Mouse (Mus musculus) forebrain, embryonic 11.5 days (tissue): ENCODE data around the gene Tmem104. TPM values are rescaled to one million over a fixed set of nuclear protein-coding genes. Genes with fewer than 3 reads are reported as not detected.

Source experiments
- ATAC-seq: fragments of 200-750 bp; cut with Nextera tagmentation; replicated peaks from 2 replicates; pipeline ENCODE4 v1.8.0; 2017; ENCODE audit warnings: moderate TSS enrichment; ENCODE audit not compliant: low FRiP score
- DNase-seq: peaks from one replicate; pipeline ENCODE4 v3.0.0-alpha.2; 2017; ENCODE audit warnings: low spot score
- H3K27ac ChIP-seq: fragments of 300-500 bp; sonication (generic); 2 replicates; pipeline ENCODE4 v1.5.1; 2014; ENCODE audit warnings: low read depth, low read length
- H3K27me3 ChIP-seq: fragments of 300-500 bp; sonication (generic); 2 replicates; pipeline ENCODE4 v1.6.1; 2014; ENCODE audit warnings: mild to moderate bottlenecking, low read length, mixed read lengths; ENCODE audit not compliant: control insufficient read depth, insufficient read depth
- H3K36me3 ChIP-seq: fragments of 300-500 bp; sonication (generic); 2 replicates; pipeline ENCODE4 v1.6.1; 2014; ENCODE audit warnings: mild to moderate bottlenecking, low read length, moderate library complexity, mixed read lengths; ENCODE audit not compliant: control insufficient read depth, insufficient read depth
- H3K4me1 ChIP-seq: fragments of 300-500 bp; sonication (generic); replicated peaks from 2 replicates; pipeline ENCODE4 v1.6.1; 2014; ENCODE audit warnings: low read length, mixed read lengths; ENCODE audit not compliant: control insufficient read depth, insufficient read depth
- H3K4me2 ChIP-seq: fragments of 300-500 bp; sonication (generic); 2 replicates; pipeline ENCODE4 v1.6.1; 2014; ENCODE audit warnings: low read depth, mild to moderate bottlenecking, low read length, moderate library complexity, mixed read lengths; ENCODE audit not compliant: severe bottlenecking
- H3K4me3 ChIP-seq: fragments of 300-500 bp; sonication (generic); 2 replicates; pipeline ENCODE4 v1.5.1; 2014; ENCODE audit warnings: low read depth, low read length
- H3K9ac ChIP-seq: fragments of 300-500 bp; sonication (generic); 2 replicates; pipeline ENCODE4 v1.6.1; 2014; ENCODE audit warnings: low read length
- H3K9me3 ChIP-seq: fragments of 300-500 bp; sonication (generic); 2 replicates; pipeline ENCODE4 v1.6.1; 2016; ENCODE audit warnings: low read length, mixed read lengths; ENCODE audit not compliant: control insufficient read depth
- WGBS: fragments of 180-500 bp; shearing (Covaris S2); extraction: QIAGEN DNeasy Blood & Tissue Kit; methylation state at CpG from one replicate; pipeline ENCODE4 v1.1.7; 2014; 5-methylcytosine and 5-hydroxymethylcytosine counted together
- polyA plus RNA-seq: library from polyadenylated mRNA; unstranded; fragments of >200 nt; fragmentation: Nextera tagmentation; extraction: Ambion mirVana; gene quantifications from 2 replicates; pipeline ENCODE4 v1.2.1, GENCODE M21; 2014

Gene Tmem104
- polyA plus RNA-seq, 1 experiment from 2014 or later, result 9.2 TPM

DNA sequence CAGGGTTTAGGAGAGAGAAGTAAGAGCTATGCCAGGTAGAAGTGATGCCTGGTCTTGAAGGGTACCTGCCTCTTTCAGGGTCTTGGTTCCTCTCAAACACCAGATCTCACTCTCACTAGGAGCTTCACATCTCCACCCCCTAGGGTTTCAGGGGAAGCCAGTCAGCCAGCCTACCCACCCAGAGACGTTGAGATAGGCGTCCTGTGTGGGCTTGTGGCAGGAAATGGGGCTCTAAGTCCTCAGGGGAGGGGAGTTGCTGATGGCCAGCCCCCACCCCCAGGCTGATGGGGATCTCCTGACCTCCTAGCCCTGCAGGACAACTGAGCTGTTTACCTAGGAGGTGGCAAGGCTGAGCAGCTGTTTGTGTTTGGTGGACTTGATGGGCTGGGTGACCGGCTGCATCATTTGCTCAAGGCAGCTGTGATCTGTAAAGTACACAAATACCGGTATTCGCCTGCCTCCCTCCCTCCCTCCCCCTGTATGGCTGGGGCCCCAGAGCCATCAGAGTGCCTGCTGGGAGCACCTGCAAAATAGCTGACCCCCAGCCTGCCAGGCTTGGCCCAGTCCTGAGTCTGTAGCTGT is 32.1 kb upstream of the Tmem104 start:
- Histone ChIP-seq H3K9me3 (no peaks in the 10 kb centered on the region), H3K4me2 (no peak overlapping the region), H3K36me3 (no peaks in the 10 kb centered on the region), H3K27ac (no peak overlapping the region), H3K9ac (no peak overlapping the region), H3K27me3 (peaks cover 16% of the 10 kb centered on the region), H3K4me1 (peaks cover 5% of the 10 kb centered on the region; the same call in 1 of the 2 replicates), H3K4me3 (no peak overlapping the region)
- WGBS, result 24% methylated on average over 5 of the region's 5 CpGs
- no peak for ATAC-seq
- no peak for DNase-seq

DNA sequence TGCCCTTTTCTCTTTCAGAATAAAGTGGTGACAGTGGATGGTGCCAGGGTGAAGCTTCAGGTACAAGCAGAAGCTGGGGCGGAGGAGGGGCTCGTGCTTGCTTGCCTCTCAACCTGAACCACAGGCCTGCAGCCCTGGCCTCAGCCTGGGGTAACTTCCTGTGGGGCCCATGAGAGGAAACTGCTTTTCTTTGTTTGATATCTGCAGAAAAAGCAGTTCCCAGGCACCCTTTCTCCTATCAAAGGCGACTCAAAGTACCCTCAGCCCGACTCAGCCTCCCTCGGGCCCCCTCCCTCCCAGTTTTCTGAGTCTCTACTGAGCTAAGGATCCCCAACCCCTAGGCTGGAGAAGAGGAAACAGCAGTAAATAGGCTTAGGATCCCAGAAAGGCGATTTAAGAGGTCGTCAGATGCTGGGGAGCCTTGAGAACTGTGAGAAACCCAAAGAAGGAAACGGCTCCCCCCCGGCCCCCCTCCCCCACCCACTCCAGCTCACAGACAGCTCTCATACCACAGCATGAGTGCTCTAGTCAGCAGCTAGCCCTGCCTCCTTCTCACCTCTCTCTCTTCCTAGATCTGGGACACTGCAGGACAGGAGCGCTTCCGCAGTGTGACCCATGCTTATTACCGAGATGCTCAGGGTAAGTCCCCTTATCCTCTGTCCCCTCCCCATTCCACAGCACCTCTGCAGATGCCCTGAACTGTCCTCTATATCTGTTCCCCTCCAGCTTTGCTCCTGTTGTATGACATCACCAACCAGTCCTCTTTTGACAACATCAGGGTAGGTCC is 29.2 kb upstream of the Tmem104 start:
- WGBS, result 35% methylated on average over 12 of the region's 12 CpGs
- peaks cover 4% of the 10 kb centered on the region; the same call in 1 of the 2 replicates for H3K4me1 ChIP-seq
- H3K27ac ChIP-seq, result no peak overlapping the region
- DNase-seq, result no peak
- H3K4me2 ChIP-seq, result no peak overlapping the region
- no peak for ATAC-seq
- no peaks in the 10 kb centered on the region for H3K9me3 ChIP-seq
- H3K27me3 ChIP-seq, result peaks cover 25% of the 10 kb centered on the region
- no peaks in the 10 kb centered on the region for H3K36me3 ChIP-seq
- H3K9ac ChIP-seq, result no peak overlapping the region
- H3K4me3 ChIP-seq, result no peak overlapping the region

DNA sequence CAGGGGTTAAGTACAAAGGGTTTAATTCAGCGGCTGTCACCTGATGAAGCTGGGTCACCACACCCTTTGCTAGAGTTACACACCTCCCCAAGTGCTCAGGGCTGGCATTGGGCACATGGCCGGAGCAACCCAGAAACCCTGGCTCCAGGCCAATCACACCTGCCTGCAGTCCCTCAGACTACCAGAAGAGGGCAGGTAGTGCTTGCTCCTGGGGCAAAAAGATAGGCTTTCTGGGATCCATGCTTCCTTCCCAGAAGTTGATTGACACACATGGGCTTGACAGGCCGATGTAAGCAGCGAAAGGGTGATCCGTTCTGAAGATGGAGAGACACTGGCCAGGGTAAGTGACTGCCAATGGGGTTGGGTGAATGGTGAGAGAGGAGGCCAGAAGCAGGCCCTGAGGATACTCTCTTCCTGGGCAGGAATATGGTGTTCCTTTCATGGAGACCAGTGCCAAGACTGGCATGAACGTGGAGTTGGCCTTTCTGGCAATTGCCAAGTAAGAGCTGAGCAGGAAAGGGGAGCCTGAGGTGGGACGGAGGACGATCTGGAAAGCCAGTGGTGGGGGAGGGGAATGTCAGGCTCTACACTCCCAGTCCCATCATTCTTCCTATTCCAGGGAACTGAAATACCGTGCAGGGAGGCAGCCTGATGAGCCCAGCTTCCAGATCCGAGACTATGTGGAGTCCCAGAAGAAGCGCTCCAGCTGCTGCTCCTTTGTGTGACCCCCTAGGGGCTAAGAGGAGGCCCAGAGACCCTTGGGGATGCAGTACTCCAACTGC is 27.1 kb upstream of the Tmem104 start:
- no peaks in the 10 kb centered on the region for H3K9me3 ChIP-seq
- H3K4me3 ChIP-seq, result no peak overlapping the region
- no peak for ATAC-seq
- H3K4me2 ChIP-seq, result no peak overlapping the region
- WGBS, result 55% methylated on average over 11 of the region's 11 CpGs
- H3K36me3 ChIP-seq, result no peaks in the 10 kb centered on the region
- no peak overlapping the region for H3K9ac ChIP-seq
- peak; percentile 78 for DNase-seq
- peaks cover 7% of the 10 kb centered on the region for H3K4me1 ChIP-seq
- H3K27me3 ChIP-seq, result peaks cover 16% of the 10 kb centered on the region
- no peak overlapping the region for H3K27ac ChIP-seq

DNA sequence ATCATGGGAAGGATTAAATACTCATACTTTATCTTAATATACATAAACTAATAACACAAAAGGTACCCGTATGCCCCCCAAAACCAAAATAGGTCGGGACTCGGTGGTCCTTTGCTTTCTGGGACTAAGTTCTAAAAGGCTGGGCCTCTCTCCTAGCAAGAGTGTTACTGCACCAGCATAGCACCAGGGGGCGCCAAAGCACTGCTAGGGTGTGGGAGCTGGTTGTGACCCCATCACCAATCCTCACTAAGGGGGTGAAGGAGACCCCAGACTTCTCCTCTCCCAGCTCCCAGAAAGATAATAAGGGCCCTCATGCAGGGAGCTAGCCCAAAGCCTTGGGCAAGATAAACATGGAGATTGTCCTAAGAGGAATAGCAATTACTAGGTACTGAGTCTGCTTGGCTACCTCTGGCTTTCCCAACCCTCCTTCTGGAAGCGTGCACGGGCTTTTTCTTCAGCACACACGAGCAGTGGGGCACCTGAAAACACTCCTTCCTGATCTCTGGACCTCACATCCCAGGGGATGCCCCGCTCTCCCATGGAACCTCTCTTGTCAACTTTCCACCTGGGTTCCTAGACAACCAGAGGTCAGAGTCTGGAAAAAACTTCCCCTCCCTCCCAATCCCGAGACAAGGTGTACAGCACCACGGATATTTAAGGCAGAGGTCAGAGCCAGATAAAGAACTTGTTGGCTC is 26.3 kb upstream of the Tmem104 start:
- ATAC-seq, result no peak
- H3K36me3 ChIP-seq, result no peaks in the 10 kb centered on the region
- no peak overlapping the region for H3K4me2 ChIP-seq
- WGBS, result 25% methylated on average over 10 of the region's 10 CpGs
- no peaks in the 10 kb centered on the region for H3K9me3 ChIP-seq
- H3K4me3 ChIP-seq, result no peak overlapping the region
- peaks cover 7% of the 10 kb centered on the region for H3K4me1 ChIP-seq
- no peak overlapping the region for H3K27ac ChIP-seq
- H3K27me3 ChIP-seq, result peaks cover 15% of the 10 kb centered on the region
- no peak overlapping the region for H3K9ac ChIP-seq
- DNase-seq, result peak; percentile 90

DNA sequence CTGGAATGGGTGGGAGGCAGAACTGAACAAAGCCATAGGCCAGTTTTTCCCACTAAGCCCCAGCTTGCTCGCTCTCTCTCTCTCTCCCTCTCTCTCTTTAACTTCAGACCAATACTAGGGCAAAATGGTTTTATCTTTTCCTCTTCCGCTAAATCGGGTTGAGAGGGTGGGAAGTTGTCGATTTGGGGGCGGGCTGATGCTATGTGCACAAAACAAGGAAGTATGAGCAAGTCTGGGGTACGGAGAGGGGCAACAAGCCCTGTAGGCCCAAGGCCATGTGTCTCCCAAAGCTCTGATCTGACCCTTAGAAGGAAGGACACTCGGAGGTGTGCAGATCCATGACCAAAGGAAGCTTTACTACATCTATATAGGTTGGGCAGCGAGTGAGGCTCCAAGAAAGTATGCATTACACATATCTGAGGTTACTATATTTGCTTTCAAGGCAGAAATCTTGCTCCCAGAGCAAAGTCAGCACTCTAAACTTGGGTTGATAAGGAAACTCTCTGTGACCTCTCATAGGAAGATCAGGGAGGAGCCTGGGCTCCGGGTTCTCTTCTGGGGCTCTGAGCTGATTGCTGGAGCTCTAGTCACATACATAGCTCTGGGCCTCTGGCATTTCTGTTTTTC is 25.6 kb upstream of the Tmem104 start:
- no peak for DNase-seq
- WGBS, result 59% methylated on average over 9 of the region's 9 CpGs
- Histone ChIP-seq H3K27ac (no peak overlapping the region), H3K4me2 (no peak overlapping the region), H3K9me3 (no peaks in the 10 kb centered on the region), H3K27me3 (peaks cover 15% of the 10 kb centered on the region), H3K4me3 (no peak overlapping the region), H3K4me1 (peaks cover 7% of the 10 kb centered on the region), H3K9ac (no peak overlapping the region), H3K36me3 (no peaks in the 10 kb centered on the region)
- no peak for ATAC-seq

DNA sequence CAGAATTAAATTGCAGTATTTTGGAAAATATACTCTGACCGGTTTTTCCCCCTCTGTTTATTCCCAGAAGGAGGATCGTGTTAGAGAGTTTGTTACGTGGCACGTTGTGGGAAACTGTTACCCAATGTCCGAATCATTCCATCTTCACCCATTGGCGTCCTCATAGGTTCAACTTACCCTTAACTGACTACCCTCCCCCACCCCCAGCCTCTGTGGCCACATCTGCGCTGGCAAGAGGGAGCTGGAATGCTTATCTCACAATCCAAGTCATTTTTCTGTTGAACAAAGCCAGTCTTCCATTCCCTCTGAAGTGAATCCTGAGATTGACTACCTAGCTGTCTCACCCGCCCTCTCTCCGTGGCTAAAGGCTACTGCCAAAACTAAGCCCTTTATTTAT is 25.1 kb upstream of the Tmem104 start:
- Histone ChIP-seq H3K27me3 (peaks cover 15% of the 10 kb centered on the region), H3K9me3 (no peaks in the 10 kb centered on the region), H3K4me3 (no peak overlapping the region), H3K9ac (peak overlapping the region; percentile 37; the same call in 1 of the 2 replicates), H3K36me3 (no peaks in the 10 kb centered on the region), H3K27ac (no peak overlapping the region), H3K4me1 (peaks cover 7% of the 10 kb centered on the region), H3K4me2 (no peak overlapping the region)
- WGBS, result 21% methylated on average over 9 of the region's 9 CpGs
- no peak for DNase-seq
- ATAC-seq, result no peak

DNA sequence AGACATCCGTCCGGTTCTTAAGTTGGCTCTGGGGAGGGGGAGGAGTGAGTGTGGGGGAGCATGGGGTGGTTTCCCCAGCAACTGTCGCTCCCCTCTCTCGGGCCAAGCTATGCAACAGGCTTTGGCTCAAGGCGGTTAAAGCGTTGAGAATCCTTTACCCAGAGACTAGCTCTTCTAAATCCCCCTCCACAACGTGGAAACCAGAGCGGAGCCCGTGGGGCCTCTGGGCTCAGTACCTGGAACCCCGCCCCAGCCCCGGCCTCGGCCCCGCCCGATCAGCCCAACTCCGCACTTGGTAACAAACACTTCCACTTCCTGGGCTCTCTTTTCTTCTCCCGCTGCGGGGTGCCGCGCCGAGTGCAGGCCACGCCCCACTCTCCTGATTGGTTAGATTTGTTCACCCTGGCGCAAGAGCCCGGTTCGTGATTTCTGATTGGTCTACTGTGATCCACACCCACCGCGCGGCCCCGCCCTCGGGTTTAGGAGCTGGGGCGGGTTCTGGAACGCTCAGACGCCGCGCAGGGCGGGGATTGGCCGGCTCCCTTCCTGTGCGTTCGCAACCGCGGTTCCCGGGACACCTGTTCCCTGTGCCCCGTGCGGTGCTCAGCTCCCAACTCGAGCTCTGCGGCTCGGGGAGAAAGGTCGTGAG is 24.3 kb upstream of the Tmem104 start, which contains the start of gene Slc9a3r1:
Gene Slc9a3r1 (plus strand): TSS at position 510 of the 649 bp plus-strand sequence.
- Histone ChIP-seq H3K27ac (peak within 1 kb of the TSS; percentile 28; the same call in 1 of the 2 replicates), H3K4me3 (peak within 1 kb of the TSS; percentile 59), H3K4me1 (peaks cover 7% of the 10 kb centered on the region), H3K36me3 (no peaks in the 10 kb centered on the region), H3K27me3 (peaks cover 15% of the 10 kb centered on the region), H3K9ac (peak within 1 kb of the TSS; percentile 51), H3K9me3 (no peaks in the 10 kb centered on the region), H3K4me2 (peak within 1 kb of the TSS; percentile 93)
- ATAC-seq, result peak; percentile 97
- WGBS, result under 1% methylated on average over 47 of the region's 47 CpGs
- DNase-seq, result peak; percentile 98
